Mouse (Mus musculus): ENCODE measurements around the gene Wfdc12.
"Not testable (repeated sequence)": the region's sequence is repeated elsewhere in the genome, so short reads cannot be mapped to it uniquely, and the experiment has no call there.

Gene Wfdc12

DNA sequence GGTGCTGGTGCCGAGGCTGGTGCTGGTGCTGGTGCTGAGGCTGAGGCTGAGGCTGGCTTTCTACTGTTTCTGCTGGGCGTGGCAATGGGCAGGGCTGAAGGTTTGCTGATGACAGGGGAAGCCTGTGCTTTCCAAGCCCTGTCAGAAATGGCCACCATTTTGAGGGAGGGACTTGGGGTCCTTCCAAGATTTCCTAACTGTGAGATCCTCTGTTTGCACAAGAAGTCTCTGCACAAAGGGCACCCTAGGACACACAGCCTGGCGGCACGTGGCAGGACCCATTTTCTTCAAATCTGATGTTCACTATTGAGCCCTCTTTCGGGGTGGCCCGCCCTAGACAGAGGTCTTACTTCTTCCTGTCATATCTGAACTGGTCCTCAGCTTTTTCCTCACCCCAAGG is at the start of gene Wfdc12:
TSS of gene Wfdc12 (minus strand) at position 33 of the 400 bp plus-strand sequence.
- no peak for DNase-seq (ENCODE audit: low read depth, low spot score)

DNA sequence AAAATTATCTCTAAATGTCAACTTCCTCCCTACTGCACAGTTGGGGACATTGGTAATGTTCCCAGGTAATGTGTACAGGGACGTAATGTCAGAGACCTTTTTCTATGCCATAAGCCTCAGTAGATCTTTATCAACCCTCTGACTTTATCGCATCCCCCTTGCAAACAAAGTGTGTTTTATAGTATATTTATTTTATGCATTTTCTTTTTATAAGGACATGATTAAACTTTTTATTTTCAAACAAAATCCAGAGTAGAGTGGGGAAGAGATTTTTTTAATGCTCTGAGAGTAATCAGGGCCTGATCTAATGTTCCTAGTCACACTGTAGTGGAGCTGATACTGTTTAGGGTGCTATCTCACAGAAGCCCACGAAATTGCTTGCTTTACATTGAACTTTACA is 48.0 kb upstream of the Wfdc12 start, which contains the start of gene Svs2:
TSS of gene Svs2 (minus strand) at position 101 of the 400 bp plus-strand sequence.
- no peak for DNase-seq (ENCODE audit: low read depth, low spot score)

DNA sequence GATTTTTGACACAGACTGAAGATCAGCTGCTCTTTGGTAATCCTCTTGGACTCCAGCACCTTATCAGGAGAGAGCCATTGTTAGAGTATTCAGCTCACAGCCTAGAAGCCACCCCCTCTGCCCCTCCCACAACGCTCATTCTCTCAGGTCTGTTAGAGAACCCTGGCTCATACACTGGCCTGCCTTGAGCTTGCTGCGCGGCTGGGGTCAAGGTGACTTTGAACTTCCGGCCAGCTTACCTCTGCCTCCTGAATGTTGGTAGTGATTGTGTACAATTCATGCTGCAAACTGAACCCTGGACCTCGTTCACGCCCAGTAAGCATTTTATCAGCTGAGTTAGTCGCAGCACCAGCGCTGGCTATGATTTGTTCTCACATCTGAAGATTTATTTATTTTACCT is 42.3 kb upstream of the Wfdc12 start:
- DNase-seq (ENCODE audit: low read depth, low spot score): no peak

DNA sequence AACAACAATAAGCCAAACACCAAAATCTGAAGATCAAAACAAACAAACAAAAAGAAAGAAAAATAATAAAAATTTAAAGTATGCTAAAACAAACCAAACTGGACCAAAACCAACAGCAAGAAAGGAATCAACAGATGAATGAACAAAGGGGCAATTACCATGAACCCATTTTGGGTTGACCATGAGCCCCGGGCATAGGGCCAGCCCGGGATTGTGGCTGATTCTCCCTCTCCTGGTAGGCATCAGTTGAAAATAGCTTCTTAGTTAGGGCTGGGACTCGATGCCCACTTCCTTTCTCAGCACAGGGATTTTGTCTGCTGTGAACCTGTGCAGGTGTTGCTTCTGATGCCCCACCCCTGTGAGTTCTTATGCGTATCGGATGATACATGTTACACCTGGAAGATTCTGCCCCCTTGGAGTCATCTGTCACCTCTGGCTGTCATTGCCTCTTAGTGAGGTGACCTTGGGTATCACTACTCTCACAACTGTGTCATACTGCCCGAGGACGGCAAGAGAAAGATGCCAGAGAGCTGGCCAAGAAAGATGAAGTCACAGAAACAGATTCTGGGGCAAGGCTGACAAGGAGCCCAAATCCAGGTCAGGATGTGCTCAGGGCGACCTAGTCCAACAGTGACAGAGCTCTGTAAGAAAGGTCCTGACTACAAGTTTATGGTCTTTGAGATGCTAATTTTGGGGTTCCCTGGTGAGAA is 38.1 kb upstream of the Wfdc12 start:
- no peak for DNase-seq (ENCODE audit: low read depth, low spot score)

DNA sequence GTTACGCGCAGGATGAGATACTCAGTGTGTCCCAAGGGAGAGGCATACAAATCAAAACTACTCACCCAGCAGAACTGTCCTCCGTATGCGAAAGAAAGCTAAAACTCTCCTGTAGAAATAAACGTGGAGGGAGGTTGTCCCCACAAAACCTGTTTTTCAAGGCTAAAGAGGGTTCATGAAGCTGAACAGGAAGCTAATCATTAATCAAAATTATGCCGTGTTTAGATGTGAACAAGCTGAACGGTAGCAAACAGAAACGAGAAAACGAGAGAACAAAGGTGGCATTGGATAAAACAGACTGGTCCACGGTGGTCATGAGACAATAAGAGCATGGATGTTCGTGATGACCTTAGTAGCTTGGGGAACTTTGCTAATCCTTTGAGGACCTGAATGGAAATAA is 31.1 kb upstream of the Wfdc12 start, which contains the start of gene Wfdc15b:
TSS of gene Wfdc15b (minus strand) at position 139 of the 400 bp plus-strand sequence.
- no peak for DNase-seq (ENCODE audit: low read depth, low spot score)

DNA sequence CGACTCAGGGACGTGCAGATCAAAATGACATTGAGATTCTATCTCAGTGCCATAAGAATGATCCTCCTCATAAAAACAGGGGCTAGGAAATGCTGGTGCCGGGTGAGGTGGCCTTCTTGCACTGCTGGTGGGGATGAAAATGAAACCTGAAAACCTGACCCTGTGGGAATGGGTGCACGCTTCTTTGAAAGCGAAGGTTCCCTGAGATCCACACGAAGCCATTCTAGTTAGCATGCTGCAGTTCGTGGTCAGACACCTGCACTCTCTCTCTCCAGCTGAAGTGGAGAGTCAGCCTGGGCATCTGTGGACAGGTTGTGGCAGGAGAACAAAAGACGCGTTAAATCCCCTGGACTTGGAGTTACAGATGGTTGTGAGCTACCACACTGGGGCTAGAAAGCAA is 28.9 kb upstream of the Wfdc12 start:
- no peak for DNase-seq (ENCODE audit: low read depth, low spot score)

DNA sequence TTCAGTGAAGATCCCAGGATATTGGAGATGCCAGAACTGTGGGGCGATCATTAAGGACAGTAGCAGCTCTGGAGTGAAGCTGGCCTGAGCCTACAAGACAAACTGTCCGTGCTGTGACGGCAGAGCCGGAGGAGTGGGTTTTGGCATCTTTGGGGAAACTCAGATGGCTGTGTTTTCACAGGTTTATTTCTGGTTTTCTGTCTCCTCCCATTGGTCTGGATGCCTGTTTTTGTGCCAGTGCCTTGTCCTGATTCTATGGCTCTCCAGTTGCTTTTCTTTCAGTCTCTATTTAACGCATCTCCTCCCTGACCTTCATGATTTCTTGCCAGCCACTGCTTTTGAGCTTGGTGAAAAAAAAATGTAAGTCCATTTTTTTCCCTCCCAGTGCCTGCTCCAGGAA is 22.3 kb upstream of the Wfdc12 start:
- no peak for DNase-seq (ENCODE audit: low read depth, low spot score)

DNA sequence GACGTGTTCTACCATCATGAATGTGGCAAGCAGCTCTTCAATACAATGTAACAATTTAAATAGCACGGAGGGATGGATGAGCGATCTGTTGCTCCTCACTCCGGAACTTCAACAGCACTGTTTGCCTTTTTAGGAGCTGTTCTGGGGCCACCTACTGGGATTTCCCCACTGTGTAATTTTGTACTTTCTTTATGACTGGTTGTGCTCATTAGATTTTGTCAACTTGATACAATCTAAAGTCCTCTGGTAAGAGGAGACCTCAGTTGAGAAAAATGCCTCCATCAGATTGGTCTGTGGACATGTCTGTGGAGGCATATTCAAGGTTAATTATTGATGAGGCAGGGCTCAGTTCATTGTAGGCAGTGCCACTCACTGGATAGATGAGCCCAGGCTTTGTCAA is 20.5 kb upstream of the Wfdc12 start:
- peak; percentile 34 for DNase-seq (ENCODE audit: low read depth, low spot score)

DNA sequence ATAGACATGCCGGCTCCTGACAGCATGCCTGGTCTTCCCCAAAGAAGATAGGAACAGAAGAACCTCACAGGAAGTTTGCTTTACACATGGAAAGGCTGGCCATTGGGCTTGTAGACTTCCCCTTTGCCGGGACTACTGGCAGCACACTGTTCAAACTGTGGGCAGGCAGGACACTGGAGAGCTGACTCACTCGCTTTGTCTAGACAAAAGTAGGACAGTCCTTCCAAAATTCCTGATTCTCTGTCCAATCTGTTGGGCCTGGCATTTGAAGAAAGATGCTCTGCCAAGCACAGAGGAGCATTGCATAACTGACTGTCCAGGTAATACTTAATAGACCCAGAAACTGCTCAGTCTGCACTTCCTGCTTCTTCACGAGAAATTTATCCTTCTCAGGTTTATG is 16.3 kb upstream of the Wfdc12 start:
- DNase-seq (ENCODE audit: low read depth, low spot score): no peak

DNA sequence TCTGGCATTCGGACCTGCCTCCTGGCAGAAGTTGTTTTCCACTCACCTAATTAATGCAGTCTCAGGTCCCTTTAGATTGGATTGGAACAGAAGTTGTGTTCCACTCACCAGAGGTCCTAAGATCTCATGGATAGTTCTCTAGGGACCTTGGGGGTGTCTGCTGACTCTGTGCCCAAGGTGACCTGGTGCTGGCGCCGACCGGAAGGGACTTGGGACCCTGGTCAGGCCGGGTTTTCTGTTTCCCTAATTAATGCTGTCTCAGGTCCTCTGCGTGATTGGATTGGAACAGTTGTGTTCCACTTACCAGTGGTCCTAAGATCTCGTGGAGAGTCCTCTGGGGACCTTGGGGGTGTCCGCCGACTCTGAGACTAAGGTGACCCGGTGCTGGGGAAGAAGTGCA is 15.6 kb upstream of the Wfdc12 start:
- not testable (repeated sequence) for DNase-seq (ENCODE audit: low read depth, low spot score)

DNA sequence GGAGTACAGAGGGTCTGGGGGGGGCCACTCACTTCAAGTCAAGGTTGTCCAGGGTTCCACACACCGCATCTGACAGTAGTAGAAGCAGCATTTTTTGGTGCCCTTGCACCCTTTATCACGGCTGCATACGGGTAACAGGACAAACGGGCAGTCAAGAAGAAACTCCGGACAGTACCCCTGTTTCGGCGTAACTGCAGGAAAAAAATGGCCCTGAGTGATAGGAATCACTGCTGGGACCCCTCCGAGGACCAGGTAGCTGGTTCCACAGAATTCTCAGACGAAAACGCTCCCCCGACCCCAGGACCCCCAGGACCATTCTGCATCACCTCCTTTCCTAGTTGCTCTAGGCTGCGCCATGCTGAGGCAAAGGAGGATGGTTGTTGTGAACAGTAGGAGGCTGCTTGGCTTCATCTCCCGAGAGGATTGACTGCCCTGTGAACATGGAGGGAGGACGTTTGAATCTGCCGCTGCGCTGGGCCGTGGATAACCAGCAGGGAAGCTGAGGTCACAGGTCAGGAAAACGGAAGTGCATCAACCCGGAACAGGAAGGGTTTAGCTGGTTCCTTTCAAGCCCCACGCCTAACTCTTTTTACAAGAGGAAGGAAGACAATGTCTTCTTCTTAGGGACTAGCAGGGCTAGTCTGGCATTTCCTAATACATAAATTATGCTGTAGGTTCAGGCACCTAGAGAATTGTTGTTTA is 9.4 kb upstream of the Wfdc12 start, which contains the start of gene Wfdc15a:
TSS of gene Wfdc15a (minus strand) at position 505 of the 702 bp plus-strand sequence.
- DNase-seq (ENCODE audit: low read depth, low spot score): no peak

DNA sequence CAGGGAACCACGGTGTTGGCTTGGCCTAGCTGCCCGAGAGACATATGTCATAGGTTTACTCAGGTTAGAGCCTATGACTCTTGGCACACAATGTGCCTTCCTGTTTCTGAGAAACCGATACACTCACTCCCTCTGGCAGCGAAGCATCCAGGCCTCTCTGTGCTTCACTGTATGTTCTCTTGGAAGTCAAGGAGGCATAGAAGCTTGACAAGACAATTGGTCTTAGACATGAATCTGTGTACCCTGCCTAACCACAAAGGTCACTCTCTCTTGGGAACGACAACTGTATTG is 6.2 kb upstream of the Wfdc12 start:
- DNase-seq (ENCODE audit: low read depth, low spot score): no peak

DNA sequence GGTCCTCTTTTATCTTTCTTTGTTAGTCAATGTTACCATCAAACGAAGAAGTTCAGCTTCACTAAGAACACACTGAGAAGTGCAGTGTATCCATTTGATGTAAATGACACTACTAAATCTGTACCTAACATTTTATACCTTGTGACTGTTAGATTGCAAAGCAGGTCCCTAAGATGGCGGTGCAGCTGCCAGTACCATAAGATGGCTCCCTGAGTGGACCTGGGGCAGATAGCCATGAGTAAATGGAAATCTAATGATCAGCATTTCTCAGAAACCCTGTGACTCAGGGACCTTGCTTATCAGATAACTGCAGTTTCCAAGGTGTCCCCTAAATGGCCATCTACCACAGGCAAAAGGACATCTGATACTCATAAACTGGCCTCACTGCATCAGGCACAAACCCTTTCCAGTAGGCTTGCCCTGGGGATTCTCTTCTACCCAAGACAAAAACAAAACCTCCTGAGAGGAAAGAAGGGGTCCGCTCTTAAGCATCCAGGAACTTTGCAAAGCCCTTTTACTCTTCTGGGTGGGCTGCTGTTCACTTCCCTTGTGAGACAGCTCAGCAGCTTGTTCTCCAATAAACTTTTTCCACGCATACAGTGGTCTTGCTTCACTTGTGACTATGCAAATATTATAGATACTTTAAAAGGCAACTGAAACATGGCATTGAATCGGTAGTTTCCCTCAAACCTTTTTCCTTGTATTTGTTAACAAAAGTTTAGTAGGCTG is 5.7 kb upstream of the Wfdc12 start:
- DNase-seq (ENCODE audit: low read depth, low spot score): no peak

DNA sequence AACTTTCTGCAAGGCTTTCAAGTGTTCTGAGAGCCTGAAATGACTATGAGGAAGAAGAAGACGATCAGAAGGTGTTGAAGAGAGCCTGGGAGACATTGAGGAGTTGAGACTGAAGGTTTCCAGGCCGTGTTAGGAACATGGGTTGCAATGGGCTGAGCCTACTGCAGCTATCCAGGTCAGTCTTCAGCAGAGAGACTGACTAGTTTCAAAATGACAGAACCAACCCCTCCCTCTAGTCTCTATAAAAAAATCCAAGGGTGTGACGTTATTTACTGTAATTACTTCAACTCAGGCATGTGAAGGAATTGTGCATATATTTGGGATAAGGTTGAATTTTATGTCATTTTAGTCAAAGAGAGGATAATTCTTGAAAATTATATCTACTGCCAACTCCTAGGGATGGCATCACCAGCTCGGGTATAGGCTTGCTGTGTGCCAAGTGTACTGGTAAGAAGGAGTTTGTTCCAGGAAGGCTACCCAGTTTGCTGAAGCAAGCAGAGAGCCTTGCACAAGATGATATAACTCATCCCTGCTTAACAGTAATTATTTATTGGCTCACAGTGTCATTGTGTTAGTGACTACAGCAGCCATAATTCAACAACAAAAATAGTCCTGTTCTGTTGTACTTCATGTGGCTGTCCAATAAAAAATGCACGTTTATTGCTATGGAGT is 4.7 kb upstream of the Wfdc12 start:
- DNase-seq (ENCODE audit: low read depth, low spot score): no peak

DNA sequence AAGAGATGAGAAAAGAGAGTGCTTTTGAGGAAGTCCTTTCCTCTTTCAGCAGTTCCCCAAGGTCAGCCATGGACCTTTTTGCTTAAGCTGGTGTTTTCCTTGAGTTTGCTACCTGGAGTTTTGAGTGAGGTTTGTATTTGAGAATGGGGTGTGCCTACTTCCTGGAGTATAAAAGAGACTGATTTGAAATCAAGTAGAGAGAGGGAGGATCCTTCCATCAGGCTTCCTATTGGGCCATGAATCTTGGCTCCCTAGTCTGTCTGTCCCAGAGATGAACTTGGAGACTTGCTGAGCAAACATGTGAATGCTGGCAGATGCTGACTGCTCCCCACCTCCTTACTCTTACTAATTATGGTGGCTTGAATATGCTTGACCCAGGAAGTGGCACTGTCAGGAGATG is 1.9 kb upstream of the Wfdc12 start:
- no peak for DNase-seq (ENCODE audit: low read depth, low spot score)

DNA sequence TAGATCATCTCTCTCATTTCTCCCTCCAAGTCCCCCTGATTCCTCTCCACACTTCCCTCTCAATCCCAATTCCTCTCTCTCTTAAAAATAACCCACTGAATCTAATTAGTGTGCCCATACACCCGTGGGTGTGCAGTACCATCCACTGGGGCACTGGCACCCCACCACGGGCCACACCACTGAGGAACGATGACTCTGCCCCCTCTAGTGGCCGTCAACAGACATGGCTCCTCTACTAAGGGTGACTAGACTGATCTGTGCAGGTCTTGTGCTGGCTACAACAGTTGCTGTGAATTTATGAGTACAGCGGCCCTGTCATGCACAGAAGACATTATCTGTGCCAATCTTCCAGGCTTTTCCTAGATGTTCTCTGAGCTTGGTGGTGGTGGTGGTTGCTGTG is 1.7 kb downstream of the Wfdc12 start:
- peak; percentile 63 for DNase-seq (ENCODE audit: low read depth, low spot score)

DNA sequence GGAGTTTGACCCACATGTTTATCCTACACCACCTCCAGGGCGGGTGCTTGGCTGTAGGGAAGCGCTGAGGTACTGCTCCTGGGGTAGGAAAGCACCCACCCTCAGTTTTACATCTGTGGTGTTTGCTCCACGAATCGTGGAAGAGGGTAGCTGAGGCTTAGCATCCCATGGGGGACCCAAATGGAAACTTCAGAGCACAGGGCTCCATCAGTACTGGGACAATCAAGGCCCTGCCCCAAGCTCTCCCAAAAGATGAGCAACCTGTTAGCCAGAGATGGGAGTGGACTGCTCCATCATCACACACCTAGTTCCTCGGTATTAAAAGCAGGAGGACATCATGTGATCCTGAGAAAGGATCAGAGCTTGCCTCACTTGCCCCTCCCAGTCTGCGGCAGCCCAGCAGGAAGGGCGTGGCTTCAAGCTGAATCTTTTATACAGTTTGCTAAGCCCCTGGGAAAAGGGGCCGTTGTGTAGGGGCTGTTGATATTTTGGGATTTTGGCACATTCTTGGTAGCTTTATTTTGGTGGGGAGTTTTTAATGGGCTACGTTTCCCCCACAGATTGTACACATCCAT is 6.2 kb downstream of the Wfdc12 start:
- DNase-seq (ENCODE audit: low read depth, low spot score): peak; percentile 22

DNA sequence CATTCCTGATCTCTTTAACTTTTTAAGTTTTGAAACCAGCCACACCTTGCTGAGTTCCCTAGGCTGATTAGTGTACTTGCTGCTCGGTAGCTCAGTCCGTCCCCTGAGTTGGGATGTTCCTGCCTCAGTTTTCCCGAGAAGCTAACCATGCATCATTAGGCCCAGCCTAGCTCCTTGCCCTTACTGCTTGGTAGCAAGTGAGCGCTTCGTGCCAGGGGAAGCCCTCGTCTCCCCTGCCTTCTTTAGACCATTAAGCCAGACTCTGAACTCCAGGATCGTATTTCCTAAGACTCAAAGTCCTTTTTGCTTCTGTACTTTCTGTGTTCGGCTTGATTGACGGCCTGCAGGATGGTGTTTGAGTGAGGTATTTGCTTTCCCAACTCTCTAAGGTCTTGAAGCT is 7.1 kb downstream of the Wfdc12 start:
- DNase-seq (ENCODE audit: low read depth, low spot score): no peak

DNA sequence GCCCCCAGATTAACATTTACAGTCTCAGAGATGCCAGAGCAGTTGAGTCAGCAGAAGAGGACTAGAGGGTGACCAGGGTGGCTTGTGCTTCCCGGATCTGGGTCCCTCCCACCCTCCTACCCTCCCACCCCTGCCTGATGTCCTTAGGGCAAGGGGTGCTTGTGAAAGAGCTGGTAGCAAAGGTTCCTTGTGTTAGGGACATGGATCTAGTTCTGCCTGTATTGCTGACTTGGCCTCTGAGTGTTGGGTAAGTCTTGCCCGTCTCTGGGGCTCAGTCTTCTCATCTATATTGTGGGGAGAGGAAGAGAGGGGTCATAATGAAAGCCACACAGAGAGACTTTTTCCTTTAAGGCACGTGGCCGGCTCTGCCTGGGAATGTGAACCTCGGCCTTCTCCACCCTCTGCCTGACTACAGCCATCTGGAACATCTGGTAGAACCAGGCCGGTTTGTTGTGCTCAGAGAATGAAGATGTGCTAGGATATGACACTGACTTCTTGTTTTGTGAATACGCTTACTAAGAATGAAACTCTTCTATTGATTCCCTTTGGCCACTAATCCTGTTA is 7.6 kb downstream of the Wfdc12 start, which contains the start of gene Wfdc5:
TSS of gene Wfdc5 (minus strand) at position 51 of the 564 bp plus-strand sequence.
- DNase-seq (ENCODE audit: low read depth, low spot score): no peak

DNA sequence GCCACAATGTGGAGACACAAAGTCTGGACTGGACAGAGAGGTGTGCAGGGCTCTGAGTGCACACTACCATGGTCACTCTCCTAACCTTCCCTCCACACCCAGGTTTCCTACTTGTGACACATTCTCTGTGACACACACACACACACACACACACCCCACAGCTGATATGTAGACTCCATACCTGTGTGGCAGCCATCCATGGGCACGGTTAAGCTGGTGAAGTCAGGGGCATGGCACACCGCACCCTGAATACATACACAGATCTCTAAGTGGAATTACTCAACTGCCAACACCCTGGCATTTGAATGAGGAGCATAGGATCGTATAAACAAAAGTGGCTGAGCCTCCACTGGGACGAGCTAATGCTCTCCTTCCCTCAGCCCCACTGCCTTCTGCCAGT is 9.6 kb downstream of the Wfdc12 start:
- no peak for DNase-seq (ENCODE audit: low read depth, low spot score)

DNA sequence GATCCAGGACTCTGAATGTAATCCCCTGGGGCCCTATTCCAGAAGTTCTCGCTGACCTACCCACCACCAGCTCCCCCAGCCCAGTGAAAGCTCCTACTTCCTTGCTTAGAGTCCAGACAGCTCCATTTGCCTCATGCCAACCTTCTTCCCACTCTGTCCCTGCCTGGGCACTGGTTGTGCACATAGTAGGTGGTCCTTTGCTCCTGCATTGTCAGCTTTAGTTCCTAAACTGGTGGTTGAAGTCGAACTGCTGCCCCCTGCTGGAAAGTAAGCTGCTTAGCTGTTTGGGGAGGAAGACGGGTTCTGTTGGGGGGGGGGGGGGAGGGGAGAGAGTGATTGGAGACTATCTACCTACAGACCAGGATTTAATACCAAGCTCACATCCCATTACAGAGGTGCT is 10.3 kb downstream of the Wfdc12 start:
- peak; percentile 75 for DNase-seq (ENCODE audit: low read depth, low spot score)
